Mouse (Mus musculus) C2C12 (cell line): ENCODE results near the gene Psmd10.

Source experiments
- CTCF ChIP-seq: IDR thresholded peaks from one replicate; pipeline ENCODE4 v1.5.1; 2011; ENCODE audit not compliant: control insufficient read depth, insufficient read depth, insufficient read length
- USF1 ChIP-seq: IDR thresholded peaks from one replicate; pipeline ENCODE4 v1.6.1; 2011; ENCODE audit warnings: low read depth, mild to moderate bottlenecking, control low read depth, moderate library complexity

DNA sequence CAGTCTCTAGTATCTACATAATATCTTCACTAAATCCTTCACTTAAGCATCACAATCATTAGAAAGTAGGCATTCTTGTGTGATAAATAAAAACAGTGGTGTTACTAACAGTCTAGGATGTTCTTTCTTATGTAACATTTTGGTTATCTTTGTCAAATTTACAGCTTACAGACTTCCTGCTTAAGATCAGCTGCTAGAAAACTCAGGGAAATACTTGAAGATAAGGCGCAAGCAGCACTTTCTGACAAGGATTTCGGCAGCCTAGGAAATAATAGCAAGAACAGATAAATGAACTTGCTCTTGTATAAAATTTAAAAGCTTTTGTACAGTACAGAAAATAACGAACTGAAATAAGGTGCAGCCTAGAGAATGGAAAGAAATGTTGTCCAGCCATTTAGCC is 23.3 kb downstream of the Psmd10 start:
- TF ChIP-seq CTCF (no peak), USF1 (no peak)
